ENCODE assay signal across 23 mouse cellular contexts in genomic region chr16:9094201-9094600, GRCm38 (mm10).
DNase-seq lines count a peak whose midpoint lies in the region; ATAC-seq and TF ChIP-seq lines count a peak whose summit lies in the region.
"Had no signal": no experiment of that assay in that cellular context is flagged by ENCODE, and none has a peak within 500 bp of the region (broad histone marks: within the 10 kb centered on the region; RNA-seq: fewer than 3 reads in every experiment).

No protein-coding gene starts in this region.

- no peaks in the 10 kb centered on the region for H3K36me3 ChIP-seq in forebrain, embryonic 11.5 days (ENCODE audit: control insufficient read depth, insufficient read depth, low read length)
- H3K36me3 ChIP-seq in forebrain, postnatal 0 days (ENCODE audit: insufficient read depth): no peaks in the 10 kb centered on the region
- H3K36me3 ChIP-seq: kidney, embryonic 15.5 days; midbrain, embryonic 12.5 days; stomach, embryonic 15.5 days had no signal

- no peaks in the 10 kb centered on the region for H3K27me3 ChIP-seq in forebrain, embryonic 11.5 days (ENCODE audit: control insufficient read depth, insufficient read depth, low read length)
- H3K27me3 ChIP-seq in forebrain, postnatal 0 days (ENCODE audit: insufficient read depth, low read length): no peaks in the 10 kb centered on the region
- H3K27me3 ChIP-seq: kidney, embryonic 15.5 days; midbrain, embryonic 12.5 days; stomach, embryonic 15.5 days had no signal

- H3K27ac ChIP-seq in forebrain, embryonic 11.5 days (ENCODE audit: low read depth, low read length): no peak overlapping the region
- no peak overlapping the region for H3K27ac ChIP-seq in forebrain, postnatal 0 days (ENCODE audit: low read depth, low read length)
- no peak overlapping the region for H3K27ac ChIP-seq in layer of hippocampus, adult 2 months
- H3K27ac ChIP-seq: kidney, embryonic 15.5 days; midbrain, embryonic 12.5 days; stomach, embryonic 15.5 days had no signal

- no peaks in the 10 kb centered on the region for H3K4me1 ChIP-seq in forebrain, embryonic 11.5 days (replicated peaks; ENCODE audit: control insufficient read depth, insufficient read depth, low read length)
- H3K4me1 ChIP-seq in forebrain, postnatal 0 days (ENCODE audit: insufficient read depth): 0 out of 2 replicates have a peak, but pooled peaks cover 3% of the 10 kb centered on the region
- H3K4me1 ChIP-seq: stomach, embryonic 15.5 days had no signal

- no peak for ATAC-seq in forebrain, embryonic 11.5 days (replicated peaks; ENCODE audit: low FRiP score)
- ATAC-seq in forebrain, postnatal 0 days: no peak
- ATAC-seq: CD4-positive, CD25-positive, alpha-beta regulatory T cell, adult 4 months; forebrain, embryonic 14.5 days; intestine, postnatal 0 days; liver, postnatal 0 days had no signal

- H3K4me3 ChIP-seq in forebrain, embryonic 11.5 days (ENCODE audit: low read depth, low read length): no peak overlapping the region
- H3K4me3 ChIP-seq in forebrain, postnatal 0 days (ENCODE audit: low read depth, low read length): no peak overlapping the region
- H3K4me3 ChIP-seq in layer of hippocampus, adult 2 months: no peak overlapping the region
- H3K4me3 ChIP-seq: erythroblast, embryonic 14.5 days; kidney, embryonic 15.5 days; midbrain, embryonic 12.5 days; stomach, embryonic 15.5 days had no signal

- no peak overlapping the region for H3K4me2 ChIP-seq in forebrain, embryonic 11.5 days (ENCODE audit: low read depth, low read length, severe bottlenecking)
- H3K4me2 ChIP-seq in forebrain, postnatal 0 days (ENCODE audit: low read depth): no peak overlapping the region
- H3K4me2 ChIP-seq: kidney, embryonic 15.5 days; liver, embryonic 11.5 days; midbrain, embryonic 12.5 days; stomach, embryonic 15.5 days had no signal

- H3K9me3 ChIP-seq in forebrain, embryonic 11.5 days (ENCODE audit: control insufficient read depth, low read length): no peaks in the 10 kb centered on the region
- H3K9me3 ChIP-seq in forebrain, postnatal 0 days (ENCODE audit: low read length): no peaks in the 10 kb centered on the region
- H3K9me3 ChIP-seq: kidney, embryonic 15.5 days; midbrain, embryonic 12.5 days; stomach, embryonic 15.5 days had no signal

- no peak for TF ChIP-seq CTCF in forebrain, postnatal 0 days (IDR thresholded peaks at IDR 0.05; ENCODE audit: low read depth)
- no peak for TF ChIP-seq CTCF in layer of hippocampus, adult 2 months (conservative IDR thresholded peaks at IDR 0.05)

- WGBS in forebrain, embryonic 11.5 days: 67% methylated on average over 5 of the region's 5 CpGs
- WGBS in forebrain, postnatal 0 days: 76% methylated on average over 5 of the region's 5 CpGs

- DNase-seq in forebrain, embryonic 11.5 days (ENCODE audit: low spot score): peak; percentile 30
- DNase-seq in forebrain, postnatal 0 days: no peak
- DNase-seq in testis, postnatal 10 days (ENCODE audit: low spot score): peak; percentile 25
- no peak for DNase-seq in testis, postnatal 14 days (ENCODE audit: low spot score)
- DNase-seq in forelimb bud, embryonic 11.5 days (ENCODE audit: low read depth, low spot score): peak; percentile 16
- DNase-seq in layer of hippocampus, adult 2 months (ENCODE audit: low spot score in 2 of 2): no peak
- no peak for DNase-seq in adrenal gland, adult 2 months
- DNase-seq: cerebellum, adult 11 months; cerebellum, adult 9-11 months; gastrocnemius, postnatal 25 days; kidney, postnatal 36 days; layer of hippocampus, adult 9-11 months; liver, postnatal 0 days; lung, postnatal 14 days; thymus, adult 2 months had no signal

- H3K9ac ChIP-seq in forebrain, embryonic 11.5 days (ENCODE audit: low read length): no peak overlapping the region
- H3K9ac ChIP-seq in forebrain, postnatal 0 days: no peak overlapping the region
- H3K9ac ChIP-seq: kidney, embryonic 15.5 days; liver, postnatal 0 days; midbrain, embryonic 12.5 days; stomach, embryonic 15.5 days had no signal

Comparison
In these comparisons a context has a peak if more than half of its experiments do, and no peak if none do; other contexts are left out.
1. DNase-seq: peak in forebrain, embryonic 11.5 days (single experiment), testis, postnatal 10 days (single experiment) and forelimb bud, embryonic 11.5 days (single experiment); none in forebrain, postnatal 0 days (single experiment), testis, postnatal 14 days (single experiment), layer of hippocampus, adult 2 months (0 of 2) and adrenal gland, adult 2 months (single experiment).